Mouse (Mus musculus) erythroid progenitor cell, adult 5-6 weeks (primary cell): Measurements from ENCODE around the gene Srp54c. TPM values are rescaled to one million over a fixed set of nuclear protein-coding genes. Genes with fewer than 3 reads are reported as not detected.

Experiments used
- ATAC-seq: replicated peaks from 2 replicates; pipeline ENCODE4 v1.8.0; 2016; ENCODE audit warnings: moderate number of reproducible peaks, mild to moderate bottlenecking, moderate TSS enrichment, inconsistent platforms; ENCODE audit not compliant: poor library complexity, low FRiP score, severe bottlenecking
- total RNA-seq, 2 experiments: library from RNA; stranded (forward) in 1 of 2; stranded (reverse) in 1 of 2; fragments of 150-400 nt in 1 of 2; fragments of 186-747, 209-891 nt in 1 of 2; gene quantifications; 2 replicates each; pipeline versions ENCODE4 v1.2.3 to v1.2.4; 2015 to 2017; ENCODE audit warnings: low replicate concordance in 2 of 2

Srp54c gene
- total RNA-seq, 2 experiments from 2014 or later = 25.6 to 28.4 TPM

- ATAC-seq = no peak
Measured at GRCm38 (mm10) chr12:55308731-55309130, 78.8 kb downstream of the Srp54c start.

- ATAC-seq = no peak
Measured at GRCm38 (mm10) chr12:55309501-55309900, 79.5 kb downstream of the Srp54c start.

GRCm38 (mm10) chr12:55311841-55312240, 81.9 kb downstream of the Srp54c start:
- ATAC-seq = no peak

Other genes starting within 250 kb of the Srp54c start
- not detected in 2 replicates for gene Gm20403, start 243.6 kb upstream of the Srp54c start, total RNA-seq (2015; ENCODE audit: low replicate concordance)
- not detected in 2 replicates for gene Gm20403, start 243.6 kb upstream of the Srp54c start, total RNA-seq (2017; ENCODE audit: low replicate concordance)
- 176 and 191 TPM in 2 replicates for gene Baz1a, start 215.8 kb upstream of the Srp54c start, total RNA-seq (2015; ENCODE audit: low replicate concordance)
- gene Baz1a, start 215.8 kb upstream of the Srp54c start, total RNA-seq (2017; ENCODE audit: low replicate concordance) = 72.9 and 78.6 TPM in 2 replicates
- 9.7 and 27.2 TPM in 2 replicates for gene 2700097O09Rik, start 150.1 kb upstream of the Srp54c start, total RNA-seq (2015; ENCODE audit: low replicate concordance)
- gene 2700097O09Rik, start 150.1 kb upstream of the Srp54c start, total RNA-seq (2017; ENCODE audit: low replicate concordance) = 6.7 and 9.9 TPM in 2 replicates
- 44.0 and 56.9 TPM in 2 replicates for gene Srp54a, start 149.9 kb upstream of the Srp54c start, total RNA-seq (2015; ENCODE audit: low replicate concordance)
- 84.2 and 116 TPM in 2 replicates for gene Srp54a, start 149.9 kb upstream of the Srp54c start, total RNA-seq (2017; ENCODE audit: low replicate concordance)
- 22.3 TPM in 1 of 2 replicates, not detected in the other for gene Fam177a, start 105.7 kb upstream of the Srp54c start, total RNA-seq (2015; ENCODE audit: low replicate concordance)
- gene Fam177a, start 105.7 kb upstream of the Srp54c start, total RNA-seq (2017; ENCODE audit: low replicate concordance) = 20.3 and 21.4 TPM in 2 replicates
- gene Srp54b, start 75.1 kb upstream of the Srp54c start, total RNA-seq (2015; ENCODE audit: low replicate concordance) = 6.8 and 10.5 TPM in 2 replicates
- gene Srp54b, start 75.1 kb upstream of the Srp54c start, total RNA-seq (2017; ENCODE audit: low replicate concordance) = 8.5 and 38.5 TPM in 2 replicates
- 26.4 TPM in 1 of 2 replicates, not detected in the other for gene 1700047I17Rik2, start 30.6 kb upstream of the Srp54c start, total RNA-seq (2015; ENCODE audit: low replicate concordance)
- not detected in 2 replicates for gene 1700047I17Rik2, start 30.6 kb upstream of the Srp54c start, total RNA-seq (2017; ENCODE audit: low replicate concordance)
- 10.8 and 13.4 TPM in 2 replicates for gene 1110008L16Rik, start 69.4 kb downstream of the Srp54c start, total RNA-seq (2015; ENCODE audit: low replicate concordance)
- gene 1110008L16Rik, start 69.4 kb downstream of the Srp54c start, total RNA-seq (2017; ENCODE audit: low replicate concordance) = 3.3 and 5.3 TPM in 2 replicates
- gene Ppp2r3c, start 72.8 kb downstream of the Srp54c start, total RNA-seq (2015; ENCODE audit: low replicate concordance) = 19.8 and 25.6 TPM in 2 replicates
- 19.5 and 20.6 TPM in 2 replicates for gene Ppp2r3c, start 72.8 kb downstream of the Srp54c start, total RNA-seq (2017; ENCODE audit: low replicate concordance)
- 104 and 111 TPM in 2 replicates for gene Psma6, start 154.1 kb downstream of the Srp54c start, total RNA-seq (2015; ENCODE audit: low replicate concordance)
- 66.7 and 125 TPM in 2 replicates for gene Psma6, start 154.1 kb downstream of the Srp54c start, total RNA-seq (2017; ENCODE audit: low replicate concordance)